Mouse (Mus musculus) forebrain, embryonic 11.5 days (tissue): ENCODE measurements around the gene Shisa9. TPM values are rescaled to one million over a fixed set of nuclear protein-coding genes. Genes with fewer than 3 reads are reported as not detected.
A peak's percentile ranks its signal among the peaks of the same experiment; 100 is the strongest.

ENCODE experiments used
- ATAC-seq: fragments of 200-750 bp; cut with Nextera tagmentation; replicated peaks from 2 replicates; pipeline ENCODE4 v1.8.0; 2017; ENCODE audit warnings: moderate TSS enrichment; ENCODE audit not compliant: low FRiP score
- DNase-seq: peaks from one replicate; pipeline ENCODE4 v3.0.0-alpha.2; 2017; ENCODE audit warnings: low spot score
- H3K27ac ChIP-seq: fragments of 300-500 bp; sonication (generic); 2 replicates; pipeline ENCODE4 v1.5.1; 2014; ENCODE audit warnings: low read depth, low read length
- H3K27me3 ChIP-seq: fragments of 300-500 bp; sonication (generic); 2 replicates; pipeline ENCODE4 v1.6.1; 2014; ENCODE audit warnings: mild to moderate bottlenecking, low read length, mixed read lengths; ENCODE audit not compliant: control insufficient read depth, insufficient read depth
- H3K36me3 ChIP-seq: fragments of 300-500 bp; sonication (generic); 2 replicates; pipeline ENCODE4 v1.6.1; 2014; ENCODE audit warnings: mild to moderate bottlenecking, low read length, moderate library complexity, mixed read lengths; ENCODE audit not compliant: control insufficient read depth, insufficient read depth
- H3K4me1 ChIP-seq: fragments of 300-500 bp; sonication (generic); replicated peaks from 2 replicates; pipeline ENCODE4 v1.6.1; 2014; ENCODE audit warnings: low read length, mixed read lengths; ENCODE audit not compliant: control insufficient read depth, insufficient read depth
- H3K4me2 ChIP-seq: fragments of 300-500 bp; sonication (generic); 2 replicates; pipeline ENCODE4 v1.6.1; 2014; ENCODE audit warnings: low read depth, mild to moderate bottlenecking, low read length, moderate library complexity, mixed read lengths; ENCODE audit not compliant: severe bottlenecking
- H3K4me3 ChIP-seq: fragments of 300-500 bp; sonication (generic); 2 replicates; pipeline ENCODE4 v1.5.1; 2014; ENCODE audit warnings: low read depth, low read length
- H3K9ac ChIP-seq: fragments of 300-500 bp; sonication (generic); 2 replicates; pipeline ENCODE4 v1.6.1; 2014; ENCODE audit warnings: low read length
- H3K9me3 ChIP-seq: fragments of 300-500 bp; sonication (generic); 2 replicates; pipeline ENCODE4 v1.6.1; 2016; ENCODE audit warnings: low read length, mixed read lengths; ENCODE audit not compliant: control insufficient read depth
- WGBS: fragments of 180-500 bp; shearing (Covaris S2); extraction: QIAGEN DNeasy Blood & Tissue Kit; methylation state at CpG from one replicate; pipeline ENCODE4 v1.1.7; 2014; 5-methylcytosine and 5-hydroxymethylcytosine counted together
- polyA plus RNA-seq: library from polyadenylated mRNA; unstranded; fragments of >200 nt; fragmentation: Nextera tagmentation; extraction: Ambion mirVana; gene quantifications from 2 replicates; pipeline ENCODE4 v1.2.1, GENCODE M21; 2014

Shisa9 gene
- polyA plus RNA-seq, 1 experiment from 2014 or later: 0.86 TPM

DNA sequence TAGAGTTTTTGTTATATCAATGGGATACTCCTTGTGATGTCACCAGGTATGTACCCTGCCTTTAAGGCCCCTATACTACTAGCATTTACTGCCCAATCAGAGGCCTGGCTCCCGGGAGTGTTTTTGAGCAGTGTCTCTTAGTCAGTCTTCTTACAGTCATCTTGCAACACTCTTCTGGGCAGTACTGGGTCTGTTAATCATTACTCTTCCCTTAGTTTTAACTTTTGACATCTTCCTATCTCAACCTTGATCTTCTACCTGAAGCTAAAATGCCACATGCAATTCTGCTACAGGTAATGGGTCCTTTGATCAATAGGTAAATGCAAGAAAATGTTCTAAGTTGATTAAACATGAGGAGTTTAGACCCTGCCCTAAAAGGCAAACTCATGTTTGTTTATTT is 225.4 kb downstream of the Shisa9 start:
- Histone ChIP-seq H3K27ac (no peak overlapping the region), H3K36me3 (no peaks in the 10 kb centered on the region), H3K4me3 (no peak overlapping the region), H3K27me3 (no peaks in the 10 kb centered on the region), H3K9me3 (no peaks in the 10 kb centered on the region), H3K9ac (no peak overlapping the region), H3K4me1 (no peaks in the 10 kb centered on the region), H3K4me2 (no peak overlapping the region)
- 85% methylated on average over 1 of the region's 1 CpGs for WGBS
- DNase-seq (no peak), ATAC-seq (no peak)

DNA sequence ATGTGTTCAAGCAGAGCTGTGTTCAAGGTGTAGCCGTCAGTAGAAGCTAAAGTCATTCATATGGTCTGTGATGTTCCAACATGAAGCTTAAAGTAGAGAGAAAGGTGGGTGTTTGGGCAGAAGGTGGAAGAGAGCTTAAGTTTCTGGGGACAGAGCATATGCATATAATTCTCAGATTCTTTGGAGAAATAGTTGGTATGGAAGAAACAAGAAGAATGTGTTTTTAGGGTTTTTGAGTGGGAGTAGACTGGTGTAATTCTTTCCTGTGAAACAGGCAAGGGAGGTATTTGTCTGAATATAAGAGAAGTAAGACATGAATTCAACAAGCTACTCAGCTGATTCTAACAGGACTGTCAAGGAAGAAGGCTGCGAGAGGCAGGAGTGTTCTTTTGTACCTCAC is 225.9 kb downstream of the Shisa9 start:
- Histone ChIP-seq H3K27ac (no peak overlapping the region), H3K9me3 (no peaks in the 10 kb centered on the region), H3K4me1 (no peaks in the 10 kb centered on the region), H3K4me2 (no peak overlapping the region), H3K9ac (no peak overlapping the region), H3K4me3 (no peak overlapping the region), H3K27me3 (no peaks in the 10 kb centered on the region), H3K36me3 (no peaks in the 10 kb centered on the region)
- DNase-seq: no peak
- WGBS: 92% methylated on average over 2 of the region's 2 CpGs
- ATAC-seq: no peak

DNA sequence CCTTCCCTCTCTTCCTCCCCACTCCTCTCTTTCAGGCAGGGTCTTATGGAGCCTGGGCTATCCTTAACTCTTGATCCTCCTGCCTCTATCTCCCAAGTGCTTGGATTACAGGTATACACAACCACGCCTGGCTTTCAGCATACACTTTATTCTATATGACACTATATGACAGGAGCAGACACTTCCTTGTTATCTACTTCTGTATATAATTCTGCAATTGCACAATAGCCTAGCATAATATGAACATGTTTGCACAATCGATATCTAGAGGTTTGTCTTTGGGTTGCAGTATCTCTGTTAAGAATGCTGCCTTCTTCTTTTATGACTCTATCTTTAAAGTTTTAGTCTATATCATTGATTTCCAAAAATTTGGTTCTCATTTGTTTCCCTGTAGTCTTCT is 230.1 kb downstream of the Shisa9 start:
- Histone ChIP-seq H3K4me1 (no peaks in the 10 kb centered on the region), H3K27me3 (no peaks in the 10 kb centered on the region), H3K4me2 (no peak overlapping the region), H3K9ac (no peak overlapping the region), H3K36me3 (no peaks in the 10 kb centered on the region), H3K9me3 (no peaks in the 10 kb centered on the region), H3K27ac (no peak overlapping the region), H3K4me3 (no peak overlapping the region)
- DNase-seq (no peak), ATAC-seq (no peak)
- 92% methylated on average over 2 of the region's 2 CpGs for WGBS

DNA sequence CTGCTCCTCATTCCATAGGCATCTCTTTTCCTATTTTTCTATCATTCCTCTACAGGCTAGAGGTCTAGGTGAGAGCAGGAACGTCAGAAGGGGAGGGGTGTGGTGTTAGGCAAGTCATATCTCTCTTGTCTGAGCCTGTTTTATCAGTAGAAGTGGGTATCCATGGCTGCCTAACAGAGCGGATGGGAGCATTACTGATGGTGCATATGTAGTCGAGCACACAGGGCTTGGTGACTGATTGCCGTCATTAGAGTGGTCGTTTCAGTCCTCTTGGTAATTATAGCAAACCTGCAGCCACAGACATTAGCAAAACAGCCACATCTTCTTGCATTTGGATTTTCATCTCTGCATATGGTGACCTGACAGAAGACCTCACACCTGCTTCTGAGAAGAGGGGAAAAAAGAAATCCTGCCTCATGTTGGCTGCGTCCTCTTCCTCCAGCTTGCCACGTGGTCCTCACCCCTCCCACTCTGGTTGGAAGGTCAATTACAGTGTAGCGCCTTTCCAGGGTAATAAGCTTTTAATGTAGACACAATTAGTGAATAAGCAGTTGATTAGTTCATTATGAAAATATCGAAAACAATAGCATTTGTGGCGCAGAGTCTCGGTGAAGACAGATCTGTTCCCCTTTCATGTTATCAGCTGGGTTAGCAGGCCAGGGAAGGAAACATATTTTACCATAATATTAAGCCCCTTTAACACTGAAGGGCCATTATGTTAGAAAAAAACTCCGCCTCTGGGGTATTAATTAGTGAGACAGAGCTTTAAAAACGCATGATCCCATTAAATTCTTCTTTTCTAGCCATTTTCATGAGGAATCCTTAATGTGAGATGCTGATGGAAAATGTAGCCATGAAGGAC is 233.6 kb downstream of the Shisa9 start:
- H3K27me3 ChIP-seq: no peaks in the 10 kb centered on the region
- 68% methylated on average over 13 of the region's 13 CpGs for WGBS
- H3K36me3 ChIP-seq: no peaks in the 10 kb centered on the region
- 0 out of 2 replicates have a peak, but pooled peaks have one; percentile 49 for ATAC-seq
- H3K9ac ChIP-seq: no peak overlapping the region
- DNase-seq: no peak
- no peak overlapping the region for H3K4me2 ChIP-seq
- no peaks in the 10 kb centered on the region for H3K9me3 ChIP-seq
- no peak overlapping the region for H3K4me3 ChIP-seq
- no peak overlapping the region for H3K27ac ChIP-seq
- H3K4me1 ChIP-seq: no peaks in the 10 kb centered on the region

DNA sequence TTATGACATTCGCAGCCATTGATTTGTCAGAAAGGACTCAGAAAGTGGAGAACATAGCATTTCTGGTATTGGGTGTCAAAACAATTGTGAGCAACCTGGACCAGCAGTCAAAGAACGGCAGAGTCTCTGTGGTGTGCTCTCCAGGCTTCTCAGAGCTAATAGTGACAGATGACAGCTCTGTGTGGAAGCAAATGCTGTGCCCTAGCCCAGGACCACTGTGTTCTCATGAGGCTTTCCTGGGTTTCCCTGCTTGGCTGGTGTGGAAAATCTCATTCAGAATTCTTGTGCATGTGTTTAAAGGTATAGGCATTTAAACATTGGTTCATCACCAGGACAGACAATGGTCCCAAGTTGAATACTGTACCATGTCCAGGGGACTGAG is 234.2 kb downstream of the Shisa9 start:
- 76% methylated on average over 2 of the region's 2 CpGs for WGBS
- Histone ChIP-seq H3K9ac (no peak overlapping the region), H3K27me3 (no peaks in the 10 kb centered on the region), H3K27ac (no peak overlapping the region), H3K4me2 (no peak overlapping the region), H3K4me3 (no peak overlapping the region), H3K4me1 (no peaks in the 10 kb centered on the region), H3K9me3 (no peaks in the 10 kb centered on the region), H3K36me3 (no peaks in the 10 kb centered on the region)
- DNase-seq: no peak
- ATAC-seq: no peak

- no peak for ATAC-seq
- Histone ChIP-seq H3K4me2 (no peak overlapping the region), H3K27me3 (no peaks in the 10 kb centered on the region), H3K36me3 (no peaks in the 10 kb centered on the region), H3K27ac (no peak overlapping the region), H3K4me1 (no peaks in the 10 kb centered on the region), H3K4me3 (no peak overlapping the region), H3K9ac (no peak overlapping the region), H3K9me3 (no peaks in the 10 kb centered on the region)
- DNase-seq: no peak
- WGBS: 90% methylated on average over 3 of the region's 3 CpGs
These were observed 235.9 kb downstream of the Shisa9 start for GRCm38 (mm10) chr16:12219821-12220220.

DNA sequence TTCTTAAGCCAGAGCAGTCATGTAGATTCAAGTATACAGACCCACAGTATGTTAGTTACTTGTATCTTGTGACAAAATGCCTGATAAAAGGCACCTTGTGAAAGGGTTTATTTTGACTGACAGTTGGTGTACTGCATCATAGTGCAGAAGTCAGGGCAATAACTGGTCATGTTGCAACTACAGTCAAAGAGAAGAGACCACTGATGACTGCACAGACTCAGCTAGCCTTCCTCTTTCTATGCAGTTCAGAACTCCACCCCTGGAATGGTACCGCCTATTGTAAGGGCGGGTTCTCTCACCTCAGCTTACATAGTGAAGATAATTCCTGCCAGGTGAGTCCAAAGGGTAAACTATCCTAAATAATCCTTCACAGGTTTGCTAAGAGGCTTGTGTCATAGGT is 239.6 kb downstream of the Shisa9 start:
- H3K9ac ChIP-seq: no peak overlapping the region
- H3K4me2 ChIP-seq: no peak overlapping the region
- no peaks in the 10 kb centered on the region for H3K9me3 ChIP-seq
- 98% methylated on average over 2 of the region's 2 CpGs for WGBS
- H3K4me1 ChIP-seq: no peaks in the 10 kb centered on the region
- H3K27me3 ChIP-seq: no peaks in the 10 kb centered on the region
- H3K4me3 ChIP-seq: no peak overlapping the region
- no peak overlapping the region for H3K27ac ChIP-seq
- DNase-seq (no peak), ATAC-seq (no peak)
- H3K36me3 ChIP-seq: no peaks in the 10 kb centered on the region

- ATAC-seq: no peak
- H3K4me2 ChIP-seq: no peak overlapping the region
These were observed 243.0 kb downstream of the Shisa9 start for GRCm38 (mm10) chr16:12226937-12227336.

GRCm38 (mm10) chr16:12233288-12233687 is 249.4 kb downstream of the Shisa9 start:
- H3K4me2 ChIP-seq: no peak overlapping the region
- H3K27ac ChIP-seq: no peak overlapping the region
- no peak overlapping the region for H3K4me3 ChIP-seq
- H3K9ac ChIP-seq: no peak overlapping the region
- H3K27me3 ChIP-seq: no peaks in the 10 kb centered on the region
- DNase-seq (no peak), ATAC-seq (no peak)
- H3K4me1 ChIP-seq: no peaks in the 10 kb centered on the region
- H3K36me3 ChIP-seq: no peaks in the 10 kb centered on the region
- H3K9me3 ChIP-seq: no peaks in the 10 kb centered on the region
- 79% methylated on average over 3 of the region's 3 CpGs for WGBS

More at GRCm38 (mm10) chr16:12226937-12227336, 243.0 kb downstream of the Shisa9 start:
- no peak overlapping the region for H3K27ac ChIP-seq
- no peaks in the 10 kb centered on the region for H3K36me3 ChIP-seq
- 72% methylated on average over 3 of the region's 3 CpGs for WGBS
- no peaks in the 10 kb centered on the region for H3K4me1 ChIP-seq
- no peaks in the 10 kb centered on the region for H3K27me3 ChIP-seq
- no peak overlapping the region for H3K9ac ChIP-seq
- no peak overlapping the region for H3K4me3 ChIP-seq
- no peak for DNase-seq
- H3K9me3 ChIP-seq: no peaks in the 10 kb centered on the region
